Mouse (Mus musculus) 3134 (cell line): Measurements from ENCODE around the gene Mavs.

Source experiments
- DNase-seq: peaks from one replicate; pipeline ENCODE4 v3.0.0-alpha.2; 2011; ENCODE audit warnings: low spot score; ENCODE audit not compliant: insufficient read length; ENCODE audit errors: extremely low read depth

Mavs gene

DNA sequence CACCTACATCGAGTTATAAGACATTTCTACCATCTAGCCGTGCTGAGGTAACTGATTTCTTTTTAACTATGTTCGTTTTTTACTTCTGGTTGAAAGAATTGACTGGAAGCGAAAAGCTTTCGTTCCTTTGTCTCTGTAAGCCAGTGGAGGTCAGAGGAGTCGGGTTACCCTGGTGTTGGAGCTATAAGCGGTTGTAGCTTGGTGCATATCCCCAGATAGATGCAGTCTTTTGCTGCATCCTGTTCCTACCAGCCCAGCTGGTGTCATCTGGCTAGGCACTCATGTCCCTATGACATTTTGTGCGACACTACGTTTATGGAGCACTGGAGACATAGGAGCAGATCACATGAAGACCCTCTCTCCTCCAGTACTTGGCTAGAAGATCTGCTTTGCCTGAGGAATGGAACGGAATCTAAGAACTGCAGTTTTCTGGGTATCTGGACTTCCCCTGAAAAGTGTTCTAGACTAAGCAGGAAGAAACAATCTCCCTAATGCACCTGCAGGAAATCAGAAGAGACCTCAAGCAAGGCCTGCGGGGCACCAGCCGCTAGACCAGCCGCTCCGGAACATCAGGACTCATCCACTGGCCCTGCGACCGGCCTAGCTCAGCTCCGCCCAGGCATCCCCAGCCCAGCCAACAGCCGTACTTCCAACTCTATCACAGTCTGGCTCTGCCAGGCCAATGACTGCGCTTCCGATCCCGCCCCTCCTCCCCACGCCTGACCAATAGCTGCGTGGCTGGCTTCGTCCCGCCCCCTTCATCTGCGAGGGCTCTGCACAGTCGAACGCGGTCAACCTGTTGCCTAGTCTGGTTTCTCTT lies at the start of gene Mavs:
TSS of gene Mavs (plus strand) at position 757 of the 820 bp plus-strand sequence.
- peak; percentile 97 for DNase-seq

DNA sequence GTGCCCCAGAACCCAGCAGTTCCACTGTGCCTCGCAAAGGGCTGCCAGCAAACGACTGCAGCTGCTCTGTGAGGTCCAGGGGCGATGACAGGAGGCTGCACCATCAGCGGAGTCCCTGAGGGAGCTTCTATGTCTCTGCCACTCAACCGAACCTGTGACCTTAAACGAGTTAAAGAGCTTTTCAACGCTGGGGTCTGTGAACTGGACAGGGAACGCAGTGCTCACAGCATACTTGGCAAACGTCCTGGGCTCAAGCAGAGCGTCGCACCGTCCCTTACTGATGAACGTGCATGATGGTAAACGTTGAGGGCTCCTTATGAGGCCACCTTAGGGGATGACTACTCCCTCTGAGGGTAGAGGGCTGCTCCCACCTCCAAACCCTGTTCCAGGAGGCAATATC lies 47.5 kb upstream of the Mavs start:
- no peak for DNase-seq

DNA sequence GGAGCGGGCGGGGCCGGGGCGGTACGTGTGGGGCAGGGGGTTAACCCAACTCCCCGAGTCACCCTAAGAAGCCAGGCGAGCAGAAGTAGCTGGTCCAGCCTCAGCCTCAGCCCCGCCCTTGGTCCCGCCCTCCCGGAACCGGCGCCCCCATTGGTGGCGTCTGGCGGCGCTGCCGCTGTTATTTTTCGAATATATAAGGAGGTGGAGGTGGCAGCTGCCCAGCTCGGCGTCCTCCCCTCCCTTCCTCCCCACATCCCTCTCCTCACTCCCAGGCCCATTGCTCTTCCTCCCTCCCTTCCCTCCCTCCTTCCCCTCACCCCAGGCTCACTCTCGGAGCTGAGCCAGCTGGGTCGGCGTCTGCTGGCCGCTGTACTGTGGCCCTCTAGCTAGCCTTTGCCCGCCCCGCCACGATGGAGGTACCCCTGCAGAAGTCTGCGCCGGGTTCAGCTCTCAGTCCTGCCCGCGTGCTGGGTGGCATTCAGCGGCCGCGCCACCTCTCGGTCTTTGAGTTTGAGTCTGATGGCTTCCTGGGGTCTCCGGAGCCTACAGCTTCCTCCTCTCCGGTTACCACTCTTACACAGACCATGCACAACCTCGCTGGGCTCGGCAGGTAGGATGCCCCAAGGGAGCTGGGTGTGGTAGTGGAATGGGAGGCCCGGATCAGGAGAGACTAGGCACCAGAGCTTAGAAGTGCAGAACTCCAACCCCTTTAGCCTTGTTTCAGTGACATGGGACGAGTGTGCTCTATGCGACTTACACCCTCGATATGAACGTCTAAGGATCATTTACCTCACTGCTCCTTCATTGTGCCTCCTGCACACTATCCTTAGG lies 46.9 kb upstream of the Mavs start, which contains the start of the genes Cdc25b and Spef1:
TSS of gene Cdc25b (plus strand) at position 179 of the 831 bp plus-strand sequence.
TSS of gene Spef1 (minus strand) at position 512 of the 831 bp plus-strand sequence.
- DNase-seq = peak; percentile 98

DNA sequence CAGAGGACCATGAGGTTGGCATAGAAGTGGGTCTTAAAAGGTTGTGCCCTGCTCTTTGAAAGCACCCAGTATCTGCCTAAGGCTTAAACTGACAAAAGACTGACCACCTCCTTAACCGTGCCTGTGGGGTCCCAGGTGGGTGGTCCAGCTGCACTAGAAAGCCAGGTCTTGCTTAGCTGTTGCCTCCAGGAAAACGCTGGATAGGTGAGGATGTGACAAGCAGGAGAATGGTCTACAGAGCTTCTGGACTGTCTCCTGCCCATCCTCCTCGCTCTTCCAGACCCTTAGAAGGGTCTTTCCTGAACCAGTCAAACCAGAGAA lies 46.3 kb upstream of the Mavs start:
- no peak for DNase-seq

DNA sequence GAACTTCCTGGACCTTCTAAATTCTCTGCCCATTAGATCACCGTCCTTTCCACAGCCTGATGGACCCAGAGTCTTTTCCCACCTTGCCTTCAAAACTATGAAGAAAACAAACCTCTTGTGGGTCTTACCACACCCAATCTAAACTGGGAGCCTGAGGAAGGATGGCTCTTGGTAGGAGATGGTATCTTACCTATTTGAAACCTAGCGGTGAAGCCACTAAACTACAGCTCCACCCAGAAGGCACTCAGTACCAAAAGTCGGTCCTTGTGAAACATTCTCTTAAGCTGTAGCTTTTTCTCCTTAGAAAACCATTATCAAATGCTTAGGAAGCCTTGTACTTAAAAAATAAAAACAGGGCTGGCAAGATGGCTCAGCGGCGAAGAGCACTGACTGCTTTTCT lies 45.6 kb upstream of the Mavs start:
- DNase-seq = no peak

DNA sequence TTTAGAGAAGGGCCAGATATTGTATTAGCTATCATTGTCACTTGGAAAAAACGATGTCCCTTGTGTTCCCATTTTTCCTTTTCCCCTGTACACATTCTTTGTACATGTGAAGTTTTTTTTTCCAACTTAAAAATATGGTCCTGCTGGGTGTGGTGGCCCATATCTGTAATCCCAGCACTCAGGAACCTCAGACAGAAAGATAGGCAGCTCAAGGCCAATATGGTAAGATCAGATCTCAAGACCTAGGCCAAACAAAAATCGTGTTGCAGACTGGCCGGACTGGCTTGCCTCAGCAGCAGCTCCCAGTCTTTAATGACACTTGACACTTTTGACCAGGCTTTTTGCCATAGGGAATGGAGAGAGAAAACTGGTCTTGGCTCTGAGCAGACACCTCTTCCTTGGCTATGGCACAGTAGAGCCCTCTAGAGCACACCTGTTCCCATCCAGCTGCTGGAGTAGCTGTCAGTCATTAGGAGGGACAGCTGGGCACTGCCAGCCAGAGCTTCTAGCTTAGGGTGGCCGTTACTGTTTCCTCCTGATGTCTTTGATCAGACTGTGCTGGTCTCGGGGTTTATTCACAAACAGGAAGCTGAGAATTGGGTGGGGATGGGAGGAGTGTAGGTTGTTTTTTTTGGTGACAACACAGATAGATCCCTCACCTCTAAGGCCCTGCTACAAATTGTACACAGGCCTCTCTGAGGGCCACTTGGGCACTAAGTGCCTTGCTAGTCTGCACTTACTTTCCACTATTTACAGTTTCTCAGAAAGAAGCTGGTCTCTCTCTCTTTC lies 44.1 kb upstream of the Mavs start:
- DNase-seq = no peak

DNA sequence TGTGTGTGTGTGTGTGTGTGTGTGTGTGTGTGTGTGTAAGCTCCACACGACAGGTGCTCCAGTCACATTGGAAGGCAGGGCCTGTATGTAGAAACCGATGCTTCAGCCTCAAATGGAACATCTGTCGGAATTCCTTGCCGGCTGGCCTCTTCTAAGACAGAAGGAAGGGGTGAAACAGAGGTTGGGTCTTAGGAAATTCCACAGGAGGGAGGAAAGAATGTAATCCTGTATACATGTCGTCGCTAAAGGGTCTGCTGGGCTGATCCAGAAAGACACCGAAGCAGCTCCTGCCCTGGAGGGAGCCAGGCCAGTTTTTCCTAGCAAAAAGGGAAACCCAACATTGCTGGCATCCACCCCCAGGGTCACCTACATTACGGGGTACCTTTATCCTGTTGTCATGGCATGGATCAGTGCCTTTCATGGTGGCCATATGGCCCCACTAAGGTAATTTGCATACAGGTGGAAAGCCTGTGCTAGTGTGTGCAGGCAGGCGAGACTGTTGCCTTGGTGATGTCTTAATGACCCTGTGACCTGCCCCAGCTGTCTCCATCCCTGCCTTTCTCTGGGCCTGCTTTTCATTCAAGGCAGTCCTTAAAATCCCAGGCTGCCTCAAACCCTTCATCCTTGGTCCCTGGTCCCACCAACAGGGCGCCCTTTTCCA lies 43.4 kb upstream of the Mavs start:
- no peak for DNase-seq

DNA sequence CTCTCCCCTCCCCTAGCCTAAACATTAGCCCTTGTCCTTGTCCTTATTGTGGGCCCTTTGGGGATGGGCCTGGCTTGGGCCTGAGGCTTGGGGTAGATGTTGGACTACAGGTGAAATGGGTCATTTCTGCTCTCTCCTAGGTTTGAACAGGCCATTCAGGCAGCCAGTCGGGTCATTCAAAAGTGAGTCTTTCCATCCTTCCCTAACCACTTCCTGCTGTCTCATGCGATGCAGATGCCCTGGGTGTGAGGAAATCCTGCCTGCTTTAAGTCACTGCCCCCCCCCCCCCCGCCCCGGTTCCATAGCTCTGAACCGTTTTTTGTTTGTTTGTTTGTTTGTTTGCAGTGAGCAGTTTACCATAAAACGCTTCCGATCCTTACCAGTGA lies 42.9 kb upstream of the Mavs start:
- DNase-seq = no peak

DNA sequence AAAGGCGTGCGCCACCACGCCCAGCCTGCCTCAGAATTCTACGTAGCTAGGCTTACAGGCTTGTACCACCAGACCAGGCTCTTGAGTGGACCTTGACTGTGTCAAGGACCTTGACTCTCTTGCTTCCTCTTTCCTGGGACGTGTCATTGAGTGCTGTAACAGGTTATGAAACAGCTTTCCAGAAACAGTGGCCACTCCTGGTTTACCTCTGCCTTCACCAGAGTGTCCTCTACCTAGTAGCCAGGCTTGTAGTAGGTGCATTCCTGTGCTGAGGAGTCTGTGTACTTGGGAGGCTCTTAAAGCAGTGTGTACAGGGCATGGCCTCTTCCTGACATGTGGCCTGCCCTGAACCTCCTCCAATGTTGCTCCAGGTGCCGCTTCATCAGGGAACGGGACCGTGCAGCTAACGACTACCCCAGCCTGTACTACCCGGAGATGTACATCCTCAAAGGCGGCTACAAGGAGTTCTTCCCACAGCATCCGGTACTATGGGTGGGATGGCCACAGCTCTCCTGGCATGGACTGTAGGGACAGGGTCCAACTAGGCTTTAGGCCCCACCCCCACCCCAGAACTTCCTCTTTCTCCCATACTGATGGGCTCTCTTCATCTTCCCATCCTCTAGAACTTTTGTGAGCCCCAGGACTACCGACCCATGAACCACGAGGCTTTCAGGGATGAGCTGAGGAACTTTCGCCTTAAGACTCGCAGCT lies 37.1 kb upstream of the Mavs start:
- no peak for DNase-seq

DNA sequence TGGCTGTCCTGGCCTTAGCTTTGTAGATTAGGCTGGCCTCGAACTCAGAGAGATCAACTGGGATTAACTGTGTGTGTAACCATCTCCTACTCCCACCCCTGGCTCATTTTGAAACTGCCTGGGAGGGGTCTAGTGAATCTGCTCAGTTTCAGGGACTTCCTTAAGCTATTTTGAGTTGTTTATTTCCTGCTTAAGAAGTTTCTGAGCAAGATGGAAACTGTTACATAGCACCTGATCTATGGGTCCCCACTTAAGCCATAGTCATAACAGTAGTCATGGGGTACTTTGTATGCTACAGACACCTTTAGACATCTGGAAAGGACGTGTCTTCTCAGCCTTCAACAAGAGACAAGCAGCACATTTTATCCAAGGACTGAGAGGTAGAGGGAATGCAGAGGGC lies 33.2 kb upstream of the Mavs start:
- DNase-seq = no peak

DNA sequence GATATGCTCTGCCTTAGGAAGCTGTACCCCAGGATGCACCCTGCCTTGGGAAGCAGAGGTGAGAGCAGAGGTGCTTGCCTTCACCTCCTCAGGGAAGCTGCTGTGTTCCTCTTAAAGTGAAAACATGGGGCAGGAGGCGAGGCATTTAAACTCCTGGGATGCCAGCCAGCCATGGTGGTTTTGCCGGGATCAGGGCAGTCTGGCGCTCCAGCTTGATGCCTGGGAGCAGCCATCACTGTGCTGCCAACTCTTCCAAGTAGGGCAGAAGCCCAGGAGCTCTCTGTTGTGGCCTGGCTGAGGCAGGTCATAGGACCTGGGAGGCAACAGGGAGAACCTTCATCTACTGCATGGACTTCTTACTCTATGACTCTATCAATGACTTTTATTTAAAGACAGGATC lies 32.6 kb upstream of the Mavs start:
- peak; percentile 61 for DNase-seq

DNA sequence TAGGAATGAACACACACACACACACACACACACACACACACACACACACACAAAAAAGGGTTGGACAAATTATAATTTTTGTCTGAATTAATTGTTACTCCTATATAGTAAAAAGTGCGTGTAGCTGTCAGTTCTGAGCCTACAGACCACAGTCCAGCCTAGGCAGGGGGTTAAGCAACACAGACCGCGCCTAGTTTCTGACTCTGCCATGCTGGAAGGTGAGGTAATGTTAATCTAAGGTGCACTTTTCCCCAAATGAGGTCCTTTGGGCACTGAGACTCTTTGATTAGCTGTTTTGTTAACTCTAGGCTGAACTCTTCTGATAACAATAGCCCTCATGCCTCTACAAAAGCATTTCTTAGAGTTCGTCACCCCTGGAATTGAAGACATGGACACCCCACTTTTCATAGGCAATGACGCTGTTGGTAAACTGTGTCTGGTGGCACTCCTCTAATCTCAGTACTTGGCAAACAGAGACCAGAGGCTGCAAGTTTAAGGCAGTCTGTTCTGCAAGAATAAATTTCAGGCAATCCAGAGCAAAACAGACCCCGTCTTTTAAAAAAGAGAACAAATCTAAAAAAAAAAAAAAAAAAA lies 29.9 kb upstream of the Mavs start:
- peak; percentile 34 for DNase-seq

DNA sequence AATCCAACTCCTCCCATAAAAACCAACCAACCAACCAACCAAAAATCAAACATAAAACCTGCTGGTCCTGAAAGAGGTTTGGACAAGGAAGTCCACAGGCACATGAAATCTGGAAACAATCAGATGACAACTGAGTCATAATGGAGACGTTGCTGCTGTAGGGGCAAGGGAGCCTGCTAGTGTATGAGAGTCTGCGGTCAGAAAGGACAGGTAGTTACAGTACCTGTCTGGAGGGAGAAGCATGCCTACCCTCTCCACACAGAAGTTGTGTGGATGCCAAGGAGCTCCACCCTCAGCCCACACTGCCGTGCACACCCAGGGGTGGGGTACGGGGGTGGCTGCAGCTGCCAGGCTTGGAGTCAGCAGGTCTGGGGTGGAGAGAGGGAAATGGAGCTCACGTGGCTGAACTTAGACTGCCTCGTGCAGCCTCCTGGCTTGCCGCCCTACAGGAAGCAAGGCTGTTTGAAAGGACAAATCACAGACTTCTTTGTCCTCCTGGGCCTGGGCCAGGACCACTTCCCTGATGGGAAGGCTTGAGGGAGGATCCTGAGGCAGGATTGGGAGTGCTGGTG lies 29.4 kb upstream of the Mavs start:
- DNase-seq = peak; percentile 98

DNA sequence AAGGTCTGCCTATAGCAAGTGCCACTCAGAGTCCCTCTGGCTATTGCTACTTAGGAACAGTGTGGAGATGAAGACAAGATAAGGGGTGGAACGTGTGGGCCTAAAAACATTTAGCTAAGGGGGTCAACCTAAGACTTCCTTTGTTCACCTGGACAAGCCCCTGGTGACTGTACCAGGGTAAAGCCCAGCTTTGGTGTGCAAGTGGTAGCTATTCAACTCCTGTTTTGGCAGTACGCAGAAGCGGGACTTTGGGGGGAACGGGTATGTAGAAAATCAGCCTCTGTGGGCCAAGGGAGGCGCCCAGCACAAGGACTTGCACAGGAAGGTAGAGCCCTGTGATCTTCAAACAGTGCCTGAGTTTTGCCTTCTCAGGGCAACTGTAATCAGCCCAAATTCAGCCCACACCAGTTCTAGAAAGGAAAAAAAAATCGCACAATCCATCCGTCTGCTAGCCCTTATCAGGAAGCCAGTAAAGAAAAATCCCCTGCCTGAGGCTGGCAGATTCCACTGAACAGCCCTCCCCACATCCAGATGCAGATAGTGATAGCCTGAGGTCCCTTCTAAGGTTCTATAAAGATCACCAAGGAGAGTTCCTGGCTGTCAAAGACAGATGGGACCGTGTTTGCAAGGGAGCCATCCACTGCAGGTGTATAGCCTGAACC lies 28.2 kb upstream of the Mavs start:
- DNase-seq = no peak

DNA sequence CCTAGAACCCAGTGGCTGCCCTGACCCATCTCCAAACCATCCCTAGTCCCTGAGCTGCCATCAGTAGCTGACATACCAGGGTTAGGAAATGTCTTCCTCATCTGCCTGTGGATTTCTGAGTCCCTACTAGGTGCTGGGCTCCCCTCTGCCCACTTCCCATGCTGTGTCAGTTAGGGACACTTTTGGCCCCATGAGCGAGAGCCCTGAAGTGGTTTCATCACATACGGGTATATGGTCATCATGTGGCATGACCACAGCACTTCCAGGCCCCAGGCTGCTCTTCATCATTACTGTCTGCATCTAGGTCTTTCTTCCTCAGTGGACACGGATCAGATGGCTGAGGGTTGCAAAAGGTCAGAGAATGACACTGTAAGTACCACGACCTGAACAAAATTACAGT lies 27.1 kb upstream of the Mavs start, which contains the start of gene Ap5s1:
TSS of gene Ap5s1 (plus strand) at position 301 of the 400 bp plus-strand sequence.
- DNase-seq = no peak

DNA sequence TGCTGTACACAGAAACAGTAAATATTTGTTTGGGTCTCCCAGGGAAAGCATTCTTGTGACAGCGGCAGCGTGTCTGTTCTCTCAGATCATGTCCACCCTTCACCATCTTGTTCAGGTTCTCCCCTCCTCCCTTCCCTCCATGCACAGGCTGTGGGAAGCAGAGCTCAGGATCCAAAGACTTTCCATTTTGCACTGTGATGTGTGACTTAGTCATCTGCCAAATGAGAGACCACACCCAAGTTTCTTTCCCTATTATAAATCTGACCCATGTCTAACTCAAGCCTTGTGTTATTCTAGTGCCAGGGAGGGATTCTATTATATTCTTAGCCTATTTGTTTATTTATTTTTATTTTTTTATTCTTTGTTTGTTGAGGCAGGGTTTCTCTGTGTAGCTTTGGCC lies 25.5 kb upstream of the Mavs start:
- DNase-seq = peak; percentile 39

DNA sequence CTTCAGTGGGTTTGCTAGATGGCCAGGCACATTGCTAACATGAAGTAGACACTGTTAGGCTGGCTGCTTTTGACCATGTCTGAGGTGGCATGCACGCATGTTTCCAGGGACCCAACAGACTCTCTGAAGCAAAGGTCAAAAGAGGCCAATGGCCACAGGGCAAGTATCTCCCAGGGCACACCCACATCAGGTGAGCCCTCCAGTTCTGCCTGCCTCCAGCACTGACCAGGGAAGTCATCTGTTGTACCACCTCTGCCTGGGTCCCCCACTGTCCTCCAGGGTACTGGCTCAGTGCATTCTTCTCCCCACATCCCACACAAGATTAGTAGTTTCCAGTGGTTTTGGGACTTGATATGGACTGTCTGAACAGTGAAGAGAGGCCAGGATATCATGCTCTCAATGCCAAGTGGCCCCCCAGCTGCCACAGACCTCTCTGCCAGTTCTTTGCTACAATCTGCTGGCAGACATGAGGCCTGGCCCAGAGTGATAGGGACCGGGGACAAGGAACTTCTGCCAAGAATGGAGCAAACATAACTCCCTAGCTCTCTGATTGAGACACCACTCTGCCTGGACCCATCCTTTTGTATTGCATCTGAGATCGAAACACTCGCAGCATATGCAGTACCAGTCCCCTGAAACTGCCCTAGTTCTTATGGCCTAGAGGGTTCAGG lies 24.6 kb upstream of the Mavs start:
- DNase-seq = no peak
